Mouse (Mus musculus): ENCODE measurements at regions not wholly inside any gene's neighbourhood (a gene's known extent, or its start where the extent isn't known, plus 50 kb on each side); places are given as distances from the start of the nearest gene placed in this dataset.

DNA sequence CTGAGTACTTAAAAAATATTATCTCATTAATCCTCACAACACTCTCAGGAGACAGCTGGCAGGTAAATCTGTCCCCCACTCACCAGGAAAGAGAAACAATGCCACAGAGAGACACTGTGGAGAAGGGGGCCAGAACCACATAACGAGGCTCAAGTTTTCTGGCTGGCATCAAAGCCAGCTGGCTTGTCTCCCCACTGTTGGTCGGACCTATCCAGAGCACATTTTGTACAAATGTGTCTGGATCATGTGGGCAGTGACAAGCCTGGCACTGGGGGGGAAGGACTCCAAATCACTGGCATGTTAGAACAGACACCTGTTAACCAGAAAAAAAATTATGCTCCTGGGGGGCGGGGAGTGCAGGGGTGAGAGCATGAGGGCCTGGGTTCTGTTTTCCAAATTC is 179.4 kb downstream of the 3110018I06Rik start:
- Histone ChIP-seq H3K27ac (no peak overlapping the region), H3K4me2 (no peak overlapping the region), H3K9me3 (replicated peaks) (no peaks in the 10 kb centered on the region), H3K36me3 (ENCODE audit: poor library complexity, severe bottlenecking) (no peaks in the 10 kb centered on the region), H3K9ac (no peak overlapping the region), H3K4me1 (peaks cover 14% of the 10 kb centered on the region; the same call in 1 of the 2 replicates), H3K27me3 (no peaks in the 10 kb centered on the region), H3K4me3 (no peak overlapping the region)
- no peak for ATAC-seq
- 63% methylated on average over 3 of the region's 3 CpGs for WGBS

DNA sequence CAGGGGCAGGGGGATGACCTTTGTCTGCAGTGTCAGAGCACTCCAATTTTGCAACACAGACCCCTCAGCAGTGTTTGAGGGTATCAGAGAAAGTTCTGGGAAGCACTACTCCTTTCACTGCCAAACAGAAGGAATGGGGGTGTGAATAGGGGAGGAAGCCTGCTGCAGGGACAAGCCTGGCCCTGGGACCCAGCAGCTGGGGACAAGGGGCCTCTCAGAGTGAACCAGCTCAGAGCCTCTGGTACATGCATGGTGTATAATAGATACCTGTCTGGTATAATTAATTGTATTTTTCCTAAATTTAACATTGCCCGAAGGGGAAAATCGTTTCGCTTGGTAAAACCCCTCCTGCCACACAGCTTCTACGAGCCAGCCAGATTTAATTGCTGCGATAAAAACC is 180.6 kb downstream of the 3110018I06Rik start:
- no peak for ATAC-seq
- Histone ChIP-seq H3K4me1 (peaks cover 14% of the 10 kb centered on the region; the same call in 1 of the 2 replicates), H3K9me3 (replicated peaks) (no peaks in the 10 kb centered on the region), H3K36me3 (ENCODE audit: poor library complexity, severe bottlenecking) (no peaks in the 10 kb centered on the region), H3K9ac (no peak overlapping the region), H3K4me2 (no peak overlapping the region), H3K4me3 (no peak overlapping the region), H3K27me3 (no peaks in the 10 kb centered on the region), H3K27ac (no peak overlapping the region)
- 54% methylated on average over 5 of the region's 5 CpGs for WGBS

DNA sequence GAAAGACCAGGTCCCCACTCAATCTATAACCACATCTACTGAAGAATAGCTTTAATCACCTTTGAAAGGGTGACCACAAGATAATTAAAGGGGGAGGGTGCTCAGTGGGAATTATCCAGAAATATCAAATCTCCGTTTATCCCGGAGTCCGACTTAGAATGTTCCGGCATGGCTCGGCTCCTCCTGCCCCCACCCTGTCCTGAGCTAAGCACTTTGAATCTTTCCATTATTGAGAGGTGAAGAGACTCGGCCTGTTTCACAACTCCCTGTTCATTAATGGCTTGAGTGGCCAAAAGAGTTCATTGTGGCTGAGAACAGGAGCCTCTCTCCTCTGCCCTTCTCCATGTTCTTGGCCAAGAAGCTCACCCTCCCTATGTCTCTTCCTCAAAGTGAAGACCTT is 181.0 kb downstream of the 3110018I06Rik start:
- WGBS = 50% methylated on average over 6 of the region's 6 CpGs

DNA sequence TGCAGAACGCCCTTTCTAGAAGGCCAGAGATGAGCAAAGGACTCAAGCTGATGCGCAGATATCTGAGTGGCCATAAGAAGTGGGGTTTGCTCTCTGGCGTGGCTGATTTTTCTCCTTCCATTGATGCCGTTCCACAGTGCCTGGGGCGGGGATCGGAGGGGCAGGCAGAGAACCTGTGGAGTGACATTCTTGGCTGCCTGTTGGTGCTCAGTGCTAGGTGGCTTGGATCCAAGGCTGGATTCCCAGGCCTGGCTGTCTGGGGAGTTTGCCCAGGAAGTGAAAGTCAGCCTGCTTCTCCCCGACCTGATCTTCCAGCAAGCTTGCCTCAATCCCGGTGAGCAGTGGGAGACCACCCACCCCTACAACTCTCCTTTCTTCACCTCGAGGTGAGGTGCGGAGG is 181.5 kb downstream of the 3110018I06Rik start:
- H3K4me2 ChIP-seq = no peak overlapping the region
- H3K9ac ChIP-seq = no peak overlapping the region
- H3K4me3 ChIP-seq = no peak overlapping the region
- H3K27ac ChIP-seq = no peak overlapping the region
- H3K36me3 ChIP-seq (ENCODE audit: poor library complexity, severe bottlenecking) = no peaks in the 10 kb centered on the region
- no peaks in the 10 kb centered on the region for H3K27me3 ChIP-seq
- 80% methylated on average over 10 of the region's 10 CpGs for WGBS
- ATAC-seq = no peak
- no peaks in the 10 kb centered on the region for H3K9me3 ChIP-seq (replicated peaks)
- H3K4me1 ChIP-seq = peaks cover 14% of the 10 kb centered on the region; the same call in 1 of the 2 replicates

More for the DNA sequence above, 181.0 kb downstream of the 3110018I06Rik start:
- Histone ChIP-seq H3K9me3 (replicated peaks) (no peaks in the 10 kb centered on the region), H3K36me3 (ENCODE audit: poor library complexity, severe bottlenecking) (no peaks in the 10 kb centered on the region), H3K4me2 (no peak overlapping the region), H3K27ac (no peak overlapping the region), H3K4me3 (no peak overlapping the region), H3K9ac (no peak overlapping the region), H3K27me3 (no peaks in the 10 kb centered on the region), H3K4me1 (peaks cover 14% of the 10 kb centered on the region; the same call in 1 of the 2 replicates)
- no peak for ATAC-seq

DNA sequence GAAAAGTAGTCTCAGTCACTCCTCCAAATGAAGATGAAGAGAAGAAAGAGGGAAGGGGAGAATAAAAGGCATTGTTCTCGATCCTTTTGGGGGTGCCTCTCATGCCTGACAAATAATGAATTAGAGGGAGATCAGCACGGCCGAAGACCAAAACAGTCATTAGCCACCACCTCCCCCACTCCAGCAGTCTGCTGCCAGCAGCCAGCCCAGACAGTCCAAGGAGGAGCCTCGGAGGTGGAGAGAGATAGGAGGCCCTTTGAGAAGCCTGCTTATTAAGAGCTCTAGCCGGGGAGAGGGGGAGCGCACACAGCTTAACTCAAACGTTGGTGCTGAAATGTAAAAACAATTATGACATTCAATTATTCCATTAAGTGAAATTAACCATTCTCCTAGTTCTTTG is 188.6 kb downstream of the 3110018I06Rik start:
- no peak overlapping the region for H3K4me2 ChIP-seq
- peaks cover 10% of the 10 kb centered on the region for H3K4me1 ChIP-seq
- 10% methylated on average over 7 of the region's 7 CpGs for WGBS
- no peaks in the 10 kb centered on the region for H3K36me3 ChIP-seq (ENCODE audit: poor library complexity, severe bottlenecking)
- no peak overlapping the region for H3K4me3 ChIP-seq
- no peak for ATAC-seq
- H3K9me3 ChIP-seq (replicated peaks) = no peaks in the 10 kb centered on the region
- H3K27me3 ChIP-seq = no peaks in the 10 kb centered on the region
- no peak overlapping the region for H3K27ac ChIP-seq
- no peak overlapping the region for H3K9ac ChIP-seq

DNA sequence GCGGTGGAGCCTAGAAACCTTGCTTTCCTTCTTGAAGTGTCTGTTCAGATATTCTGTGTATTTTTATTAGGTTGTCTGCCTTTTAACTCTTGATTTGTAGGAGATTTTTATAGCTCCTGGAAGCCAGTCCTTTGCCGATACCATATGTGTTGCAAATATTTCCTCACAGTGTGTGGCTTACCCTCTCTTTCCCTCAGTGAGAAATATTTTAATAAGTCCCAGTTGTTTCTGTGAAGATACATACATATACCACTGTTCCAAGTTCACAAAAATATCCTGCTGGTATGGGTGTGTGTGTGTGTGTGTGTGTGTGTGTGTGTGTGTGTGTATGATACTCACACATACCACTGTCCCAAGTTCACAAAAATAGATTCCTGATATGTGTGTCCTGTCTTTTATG is 199.0 kb downstream of the 3110018I06Rik start:
- WGBS = 98% methylated on average over 2 of the region's 2 CpGs
- no peak for ATAC-seq
- H3K9ac ChIP-seq = no peak overlapping the region
- H3K27me3 ChIP-seq = no peaks in the 10 kb centered on the region
- H3K4me1 ChIP-seq = no peaks in the 10 kb centered on the region
- no peak overlapping the region for H3K27ac ChIP-seq
- H3K9me3 ChIP-seq (replicated peaks) = no peaks in the 10 kb centered on the region
- no peaks in the 10 kb centered on the region for H3K36me3 ChIP-seq (ENCODE audit: poor library complexity, severe bottlenecking)
- H3K4me3 ChIP-seq = no peak overlapping the region
- no peak overlapping the region for H3K4me2 ChIP-seq

DNA sequence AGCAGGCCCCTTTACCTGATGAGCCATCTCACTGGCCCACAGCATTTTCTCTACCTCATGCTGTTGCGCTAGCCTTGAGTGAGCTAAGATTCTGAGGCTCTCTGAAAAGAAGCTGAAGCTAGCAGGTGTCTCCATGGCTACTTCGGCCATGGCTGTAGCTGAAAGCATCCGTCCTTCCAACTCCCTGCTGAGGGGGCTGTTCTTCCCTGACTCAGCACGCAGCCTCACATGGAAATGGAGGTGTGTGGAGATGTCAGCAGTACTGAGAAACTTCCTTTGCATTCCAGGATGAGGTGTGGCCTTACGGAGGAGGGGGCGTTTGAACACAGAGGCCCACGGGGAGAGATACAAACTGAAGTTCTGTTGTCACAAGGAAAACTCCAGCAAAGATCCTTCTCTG is 201.0 kb downstream of the 3110018I06Rik start:
- Histone ChIP-seq H3K36me3 (ENCODE audit: poor library complexity, severe bottlenecking) (no peaks in the 10 kb centered on the region), H3K4me3 (no peak overlapping the region), H3K27ac (no peak overlapping the region), H3K4me2 (no peak overlapping the region), H3K9ac (no peak overlapping the region), H3K4me1 (no peaks in the 10 kb centered on the region), H3K9me3 (replicated peaks) (no peaks in the 10 kb centered on the region), H3K27me3 (no peaks in the 10 kb centered on the region)
- no peak for ATAC-seq
- WGBS = 60% methylated on average over 7 of the region's 7 CpGs

DNA sequence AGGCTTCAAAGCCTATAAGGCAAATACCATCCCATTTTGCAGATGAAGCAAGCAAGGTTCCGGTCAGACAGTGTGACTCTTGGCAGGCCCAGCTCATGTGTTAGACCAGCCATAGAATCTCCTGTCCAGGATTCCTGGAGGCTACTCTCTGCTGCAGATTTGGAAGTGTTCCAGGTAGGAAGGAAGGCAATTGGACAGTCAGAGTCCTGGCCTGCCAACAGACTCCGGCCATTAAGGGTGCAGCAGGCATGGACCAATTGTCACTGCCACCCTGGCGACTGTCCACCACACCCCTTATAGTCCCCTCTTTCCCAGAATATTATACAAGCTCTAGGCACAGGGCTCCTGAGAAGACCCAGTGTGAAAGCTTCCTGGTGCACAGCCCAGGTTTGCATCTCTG is 201.6 kb downstream of the 3110018I06Rik start:
- H3K4me3 ChIP-seq = no peak overlapping the region
- no peak for ATAC-seq
- no peaks in the 10 kb centered on the region for H3K36me3 ChIP-seq (ENCODE audit: poor library complexity, severe bottlenecking)
- 93% methylated on average over 3 of the region's 3 CpGs for WGBS
- H3K4me1 ChIP-seq = no peaks in the 10 kb centered on the region
- H3K27ac ChIP-seq = no peak overlapping the region
- H3K9me3 ChIP-seq (replicated peaks) = no peaks in the 10 kb centered on the region
- no peak overlapping the region for H3K4me2 ChIP-seq
- H3K9ac ChIP-seq = no peak overlapping the region
- H3K27me3 ChIP-seq = no peaks in the 10 kb centered on the region

DNA sequence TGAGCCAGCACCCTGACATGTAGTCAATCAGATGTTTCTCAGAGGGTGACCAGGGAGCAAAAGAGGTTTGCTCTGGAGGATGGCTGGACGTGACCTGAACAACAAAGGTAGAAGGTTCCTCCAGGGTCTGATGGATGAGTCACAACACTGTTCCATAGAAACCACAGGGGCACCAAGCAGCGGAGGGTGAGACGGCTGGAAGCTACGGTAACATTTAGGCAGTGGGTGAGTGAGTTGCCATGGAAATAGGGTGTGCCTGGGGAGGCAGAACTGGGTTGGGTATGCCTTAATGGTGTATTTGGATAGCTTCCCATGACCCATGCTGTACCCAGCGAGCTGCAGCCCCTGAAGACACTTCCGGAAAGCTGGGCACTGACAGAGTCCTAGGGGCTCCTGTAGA is 205.3 kb downstream of the 3110018I06Rik start:
- H3K9ac ChIP-seq = no peak overlapping the region
- H3K27me3 ChIP-seq = no peaks in the 10 kb centered on the region
- ATAC-seq = no peak
- no peak overlapping the region for H3K4me2 ChIP-seq
- no peak overlapping the region for H3K4me3 ChIP-seq
- H3K36me3 ChIP-seq (ENCODE audit: poor library complexity, severe bottlenecking) = no peaks in the 10 kb centered on the region
- H3K9me3 ChIP-seq (replicated peaks) = no peaks in the 10 kb centered on the region
- H3K27ac ChIP-seq = no peak overlapping the region
- WGBS = 85% methylated on average over 6 of the region's 6 CpGs
- no peaks in the 10 kb centered on the region for H3K4me1 ChIP-seq

DNA sequence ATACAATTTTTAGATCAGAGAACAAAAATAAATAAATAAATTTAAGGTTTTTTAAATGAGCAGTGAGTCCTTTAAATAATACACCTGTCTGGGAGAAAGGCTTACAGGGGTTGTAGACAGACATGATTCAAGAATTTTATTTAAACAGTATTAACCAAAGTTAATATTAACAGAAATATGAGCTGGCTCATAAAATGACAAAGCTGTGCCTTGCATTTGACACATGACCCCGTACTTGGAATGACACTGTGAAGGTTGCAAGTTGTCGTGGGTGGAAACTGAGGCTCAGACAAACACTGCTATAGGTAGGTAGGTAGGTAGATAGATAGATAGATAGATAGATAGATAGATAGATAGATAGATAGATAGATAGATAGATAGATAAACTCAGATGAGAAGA is 206.6 kb downstream of the 3110018I06Rik start:
- no peak for ATAC-seq
- H3K9me3 ChIP-seq (replicated peaks) = no peaks in the 10 kb centered on the region
- H3K4me3 ChIP-seq = no peak overlapping the region
- no peak overlapping the region for H3K27ac ChIP-seq
- H3K4me2 ChIP-seq = no peak overlapping the region
- H3K27me3 ChIP-seq = no peaks in the 10 kb centered on the region
- no peaks in the 10 kb centered on the region for H3K36me3 ChIP-seq (ENCODE audit: poor library complexity, severe bottlenecking)
- WGBS = 94% methylated on average over 2 of the region's 2 CpGs
- H3K9ac ChIP-seq = no peak overlapping the region
- H3K4me1 ChIP-seq = no peaks in the 10 kb centered on the region

DNA sequence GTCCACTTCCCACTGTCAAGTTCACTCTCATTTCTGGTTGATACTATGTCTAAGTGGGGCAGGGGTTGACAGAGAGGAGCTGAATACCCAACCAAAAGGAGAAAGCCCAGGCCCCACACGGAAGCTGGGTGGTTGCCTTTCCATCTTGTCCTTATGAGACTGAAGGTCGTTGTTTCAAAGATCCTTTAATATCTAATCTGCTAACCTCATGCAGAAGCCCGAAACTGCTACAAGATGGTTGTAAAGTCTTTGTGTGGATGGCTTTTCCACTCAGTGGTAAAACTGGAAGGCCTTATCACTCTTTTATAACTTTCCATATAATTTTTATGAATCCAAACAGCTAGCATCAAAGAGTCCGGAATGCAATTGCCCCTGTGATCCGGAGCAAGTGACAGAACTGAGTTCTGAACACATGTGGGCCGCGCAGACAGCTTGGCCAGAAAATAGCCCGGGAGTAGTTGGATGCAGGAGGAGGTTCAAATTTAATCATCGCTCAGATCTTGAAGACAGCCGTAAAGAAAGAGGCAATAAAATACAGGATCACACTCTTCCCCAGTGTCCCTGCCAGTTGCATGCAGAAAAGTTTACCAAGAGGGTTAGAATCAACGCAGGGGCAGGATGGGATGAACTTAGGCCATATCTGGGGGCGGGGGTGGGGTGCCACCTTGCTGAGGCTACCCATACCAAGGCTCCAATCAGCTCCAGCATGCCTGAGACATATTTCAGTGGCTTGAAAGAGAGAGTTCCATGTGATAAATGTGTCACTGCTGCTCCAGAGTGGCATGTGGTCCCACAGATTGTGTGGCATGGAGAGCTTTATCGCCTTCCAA is 207.2 kb downstream of the 3110018I06Rik start:
- no peak for ATAC-seq
- WGBS = 93% methylated on average over 13 of the region's 13 CpGs

DNA sequence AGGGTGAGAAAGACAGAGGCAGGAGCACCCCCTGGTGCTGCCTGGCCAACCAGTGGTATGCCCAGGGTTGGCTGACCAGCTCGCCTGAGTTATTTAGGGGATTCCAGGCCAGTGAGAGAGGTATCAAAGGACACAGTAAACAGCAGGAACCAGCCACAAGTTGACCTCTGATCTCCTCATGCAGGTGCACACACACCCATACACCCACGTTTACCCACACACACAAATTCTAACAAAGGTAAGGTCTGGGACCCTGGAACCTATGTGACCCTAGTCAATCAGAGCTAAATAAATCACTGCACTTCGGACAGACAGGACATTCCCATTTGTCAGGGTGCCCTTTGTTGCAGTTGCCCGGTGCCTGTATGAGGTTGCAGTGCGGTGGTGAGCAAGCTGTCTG is 211.9 kb downstream of the 3110018I06Rik start:
- Histone ChIP-seq H3K9me3 (replicated peaks) (no peaks in the 10 kb centered on the region), H3K4me3 (no peak overlapping the region), H3K4me1 (no peaks in the 10 kb centered on the region), H3K27me3 (no peaks in the 10 kb centered on the region), H3K27ac (no peak overlapping the region), H3K36me3 (ENCODE audit: poor library complexity, severe bottlenecking) (no peaks in the 10 kb centered on the region), H3K9ac (no peak overlapping the region), H3K4me2 (no peak overlapping the region)
- 65% methylated on average over 5 of the region's 5 CpGs for WGBS
- no peak for ATAC-seq

More for the DNA sequence above, 207.2 kb downstream of the 3110018I06Rik start:
- Histone ChIP-seq H3K4me1 (no peaks in the 10 kb centered on the region), H3K4me2 (no peak overlapping the region), H3K27ac (no peak overlapping the region), H3K27me3 (no peaks in the 10 kb centered on the region), H3K9ac (no peak overlapping the region), H3K9me3 (replicated peaks) (no peaks in the 10 kb centered on the region), H3K4me3 (no peak overlapping the region), H3K36me3 (ENCODE audit: poor library complexity, severe bottlenecking) (no peaks in the 10 kb centered on the region)
